Mouse (Mus musculus) C2C12 (cell line): ENCODE results near the gene Stxbp4.

Experiments used
- CTCF ChIP-seq: IDR thresholded peaks from one replicate; pipeline ENCODE4 v1.5.1; 2011; ENCODE audit not compliant: control insufficient read depth, insufficient read depth, insufficient read length
- FOSL1 ChIP-seq: IDR thresholded peaks from one replicate; pipeline ENCODE4 v1.8.0; 2011; ENCODE audit warnings: mild to moderate bottlenecking, low read length; ENCODE audit not compliant: poor library complexity, insufficient read depth, severe bottlenecking
- MYOG ChIP-seq: IDR thresholded peaks from one replicate; pipeline ENCODE4 v1.6.1; 2011; ENCODE audit not compliant: control insufficient read depth, insufficient read length; ENCODE audit errors: extremely low read depth
- USF1 ChIP-seq: IDR thresholded peaks from one replicate; pipeline ENCODE4 v1.6.1; 2011; ENCODE audit warnings: low read depth, mild to moderate bottlenecking, control low read depth, moderate library complexity

GRCm38 (mm10) chr11:90675479-90676110 is 37.7 kb upstream of the Stxbp4 start:
- TF ChIP-seq CTCF (no peak), MYOG (no peak), USF1 (no peak), FOSL1 (no peak)
